Mouse (Mus musculus): ENCODE measurements around the gene Aars.

Aars gene

DNA sequence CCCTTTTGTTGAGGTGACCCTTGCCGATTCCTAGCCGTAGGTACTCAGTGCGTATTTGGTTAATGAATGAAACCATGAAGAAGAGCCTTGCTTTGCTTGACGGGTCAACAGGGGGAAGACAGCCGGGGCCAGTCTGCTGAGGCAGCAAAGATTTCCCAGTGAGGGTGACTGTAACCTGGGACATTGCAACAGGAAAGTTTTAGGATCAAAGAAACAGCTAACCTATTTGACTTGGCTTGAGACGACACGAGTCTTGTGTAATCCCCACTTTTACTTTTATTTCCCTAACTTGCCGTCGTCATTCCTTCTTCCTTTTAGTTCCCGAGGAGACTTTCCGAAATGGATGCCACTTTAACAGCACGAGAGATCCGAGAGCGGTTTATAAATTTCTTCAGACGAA, 3.6 kb downstream of the Aars start:
- DNase-seq (ENCODE audit: low read depth, low spot score): no peak
- peaks cover 7% of the 10 kb centered on the region for H3K36me3 ChIP-seq (ENCODE audit: control insufficient read depth, insufficient read depth, low read length, poor library complexity, severe bottlenecking)
- no peaks in the 10 kb centered on the region for H3K27me3 ChIP-seq (ENCODE audit: control insufficient read depth, insufficient read depth, low read length, poor library complexity, severe bottlenecking)

DNA sequence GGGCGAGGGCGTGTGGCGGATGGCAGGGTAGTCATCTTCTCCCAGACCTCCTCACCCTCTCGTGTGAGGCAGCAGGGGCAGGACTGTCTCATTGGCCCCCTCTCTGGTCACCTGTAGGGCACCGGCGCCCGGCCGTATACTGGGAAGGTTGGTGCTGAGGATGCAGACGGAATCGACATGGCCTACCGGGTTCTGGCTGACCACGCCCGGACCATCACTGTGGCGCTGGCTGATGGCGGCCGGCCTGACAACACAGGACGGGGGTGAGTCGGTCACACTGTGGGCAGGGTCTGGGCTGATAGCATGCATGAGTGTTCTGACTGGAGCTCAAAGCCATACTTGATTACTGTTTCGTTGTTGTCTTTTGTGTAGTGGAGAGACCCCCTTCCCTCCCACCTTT, 9.6 kb downstream of the Aars start:
- Histone ChIP-seq H3K36me3 (ENCODE audit: control insufficient read depth, insufficient read depth, low read length, poor library complexity, severe bottlenecking) (peaks cover 21% of the 10 kb centered on the region), H3K27me3 (ENCODE audit: control insufficient read depth, insufficient read depth, low read length, poor library complexity, severe bottlenecking) (no peaks in the 10 kb centered on the region)
- no peak for DNase-seq (ENCODE audit: low read depth, low spot score)

DNA sequence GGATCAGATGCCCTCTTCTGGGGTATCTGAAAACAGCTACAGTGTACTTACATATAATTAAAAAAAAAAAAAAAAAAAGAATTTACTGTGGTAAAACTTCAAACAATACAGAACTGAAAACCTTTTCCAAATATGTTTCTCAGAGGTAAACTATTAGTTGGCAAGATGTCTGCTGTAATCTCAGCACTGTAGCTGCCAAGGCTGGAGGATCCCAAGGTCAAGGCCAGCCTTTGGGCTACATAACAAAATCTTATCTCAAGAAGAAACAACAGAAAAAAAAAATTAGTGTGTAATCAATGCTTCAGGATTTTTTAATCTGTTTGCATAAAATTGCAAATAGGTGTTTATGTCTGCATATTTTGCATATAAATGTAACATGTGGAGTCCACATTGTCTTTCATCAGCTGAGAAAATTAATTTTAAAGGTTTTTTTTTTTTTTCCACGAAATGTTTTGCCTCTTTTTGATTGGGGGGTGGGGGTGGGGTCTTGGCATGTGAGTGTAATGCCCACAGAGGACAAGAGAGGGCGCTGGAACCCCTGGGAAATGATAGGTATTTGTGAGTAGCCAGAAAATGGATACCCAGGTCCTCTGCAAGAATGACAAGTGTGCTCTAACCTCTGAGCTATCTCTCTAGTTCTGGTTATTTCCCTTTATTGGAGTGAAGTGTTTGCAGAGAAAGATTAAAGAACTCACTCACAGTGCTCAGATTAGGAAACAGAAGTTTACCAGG, 11.2 kb downstream of the Aars start:
- no peaks in the 10 kb centered on the region for H3K27me3 ChIP-seq (ENCODE audit: control insufficient read depth, insufficient read depth, low read length, poor library complexity, severe bottlenecking)
- DNase-seq (ENCODE audit: low read depth, low spot score): no peak
- H3K36me3 ChIP-seq (ENCODE audit: control insufficient read depth, insufficient read depth, low read length, poor library complexity, severe bottlenecking): peaks cover 26% of the 10 kb centered on the region

DNA sequence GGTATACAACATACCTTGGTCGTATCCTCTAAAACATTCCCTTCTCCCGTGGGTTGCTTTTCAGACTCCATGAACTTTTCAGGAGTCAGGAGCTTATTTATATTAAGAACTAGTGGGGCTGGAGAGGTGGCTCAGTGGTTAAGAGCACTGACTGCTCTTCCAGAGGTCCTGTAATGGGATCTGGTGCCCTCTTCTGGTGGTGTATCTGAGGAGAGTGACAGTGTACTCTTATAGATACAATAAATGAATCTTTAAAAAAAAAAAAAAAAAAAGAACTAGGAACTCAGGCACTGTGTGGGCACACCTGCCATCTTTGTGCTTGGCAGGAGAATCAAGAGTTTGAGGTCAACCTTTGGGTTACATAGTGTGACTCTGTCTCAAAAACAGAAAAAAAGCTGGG, 15.8 kb downstream of the Aars start:
- H3K36me3 ChIP-seq (ENCODE audit: control insufficient read depth, insufficient read depth, low read length, poor library complexity, severe bottlenecking): peaks cover 17% of the 10 kb centered on the region; the same call in 1 of the 2 replicates
- DNase-seq (ENCODE audit: low read depth, low spot score): peak; percentile 51
- H3K27me3 ChIP-seq (ENCODE audit: control insufficient read depth, insufficient read depth, low read length, poor library complexity, severe bottlenecking): no peaks in the 10 kb centered on the region

DNA sequence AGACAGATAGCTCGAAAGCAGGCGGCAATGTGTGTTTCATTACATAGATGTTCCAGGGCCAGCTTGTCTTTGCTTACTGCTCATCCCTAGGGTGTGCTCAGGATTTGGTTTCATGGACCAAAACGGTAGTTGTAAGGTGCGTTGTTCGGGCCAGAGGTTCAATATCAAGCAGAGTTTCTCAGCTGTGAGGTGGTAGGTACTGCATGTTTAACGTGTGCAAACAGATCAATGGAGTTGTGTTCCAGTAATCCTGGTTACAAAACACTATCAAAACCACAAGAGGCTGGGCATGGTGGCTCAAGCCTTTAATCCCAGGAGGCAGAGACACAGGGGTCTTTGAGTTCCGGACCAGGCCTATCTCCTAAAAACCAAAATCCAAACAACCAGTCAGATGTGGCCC, 16.2 kb downstream of the Aars start:
- DNase-seq (ENCODE audit: low read depth, low spot score): no peak
- Histone ChIP-seq H3K36me3 (ENCODE audit: control insufficient read depth, insufficient read depth, low read length, poor library complexity, severe bottlenecking) (peaks cover 15% of the 10 kb centered on the region; the same call in 1 of the 2 replicates), H3K27me3 (ENCODE audit: control insufficient read depth, insufficient read depth, low read length, poor library complexity, severe bottlenecking) (no peaks in the 10 kb centered on the region)

DNA sequence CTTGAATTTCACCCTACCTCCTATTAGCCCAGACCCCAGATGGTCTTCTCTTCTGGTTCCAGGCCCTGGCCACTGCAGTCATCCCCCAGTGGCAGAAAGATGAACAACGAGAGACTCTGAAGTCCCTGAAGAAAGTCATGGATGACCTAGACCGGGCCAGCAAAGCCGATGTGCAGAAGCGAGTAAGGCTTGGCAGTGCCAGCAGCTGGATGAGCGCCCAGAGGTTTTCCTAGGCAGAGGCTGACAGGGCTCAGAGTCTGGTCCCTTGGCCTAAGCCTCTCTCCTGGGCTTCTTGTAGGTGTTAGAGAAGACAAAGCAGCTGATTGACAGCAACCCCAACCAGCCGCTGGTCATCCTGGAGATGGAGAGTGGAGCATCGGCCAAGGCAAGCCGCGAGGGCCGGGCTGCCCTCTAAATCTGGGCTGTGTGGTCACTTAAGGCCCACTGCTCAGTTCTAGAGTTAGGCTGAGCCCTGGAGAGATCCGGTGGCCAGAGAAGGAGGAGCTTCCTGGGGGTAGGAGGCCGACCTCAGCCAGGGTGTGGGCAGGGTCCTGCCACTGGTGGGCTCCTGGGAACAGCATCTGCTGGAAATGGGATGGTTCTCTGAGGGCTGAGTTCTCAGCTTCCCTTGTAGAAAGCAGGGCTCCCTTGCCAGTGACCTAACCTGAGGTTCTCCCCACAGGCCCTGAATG, 21.0 kb downstream of the Aars start:
- Histone ChIP-seq H3K27me3 (ENCODE audit: control insufficient read depth, insufficient read depth, low read length, poor library complexity, severe bottlenecking) (no peaks in the 10 kb centered on the region), H3K36me3 (ENCODE audit: control insufficient read depth, insufficient read depth, low read length, poor library complexity, severe bottlenecking) (peaks cover 5% of the 10 kb centered on the region; the same call in 1 of the 2 replicates)
- no peak for DNase-seq (ENCODE audit: low read depth, low spot score)

DNA sequence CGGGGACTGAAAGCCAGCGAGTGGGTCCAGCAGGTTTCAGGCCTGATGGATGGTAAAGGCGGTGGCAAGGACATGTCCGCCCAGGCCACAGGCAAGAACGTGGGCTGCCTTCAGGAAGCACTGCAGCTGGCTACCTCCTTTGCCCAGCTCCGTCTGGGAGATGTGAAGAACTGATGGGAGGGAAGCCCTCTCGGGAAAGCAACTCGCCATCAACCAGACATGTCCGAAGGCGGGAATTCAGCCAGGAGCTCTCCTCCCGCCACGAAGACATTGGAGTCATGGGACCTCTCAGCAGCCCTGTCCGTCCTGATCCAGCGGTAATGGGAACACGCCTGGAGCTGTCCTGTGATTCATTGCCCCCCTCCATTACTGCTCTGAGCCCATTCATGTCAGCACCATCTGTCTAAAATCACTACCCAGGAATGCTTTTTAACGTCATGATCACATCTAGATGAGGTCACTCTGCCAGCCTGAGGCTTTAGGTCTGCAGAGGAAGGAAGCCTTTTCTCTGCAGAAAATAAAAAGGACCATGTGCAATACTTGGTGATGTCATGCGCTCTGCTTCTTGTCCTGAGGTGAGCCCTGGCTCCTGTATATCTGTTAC, 22.2 kb downstream of the Aars start:
- DNase-seq (ENCODE audit: low read depth, low spot score): no peak
- Histone ChIP-seq H3K36me3 (ENCODE audit: control insufficient read depth, insufficient read depth, low read length, poor library complexity, severe bottlenecking) (peaks cover 3% of the 10 kb centered on the region; the same call in 1 of the 2 replicates), H3K27me3 (ENCODE audit: control insufficient read depth, insufficient read depth, low read length, poor library complexity, severe bottlenecking) (no peaks in the 10 kb centered on the region)

DNA sequence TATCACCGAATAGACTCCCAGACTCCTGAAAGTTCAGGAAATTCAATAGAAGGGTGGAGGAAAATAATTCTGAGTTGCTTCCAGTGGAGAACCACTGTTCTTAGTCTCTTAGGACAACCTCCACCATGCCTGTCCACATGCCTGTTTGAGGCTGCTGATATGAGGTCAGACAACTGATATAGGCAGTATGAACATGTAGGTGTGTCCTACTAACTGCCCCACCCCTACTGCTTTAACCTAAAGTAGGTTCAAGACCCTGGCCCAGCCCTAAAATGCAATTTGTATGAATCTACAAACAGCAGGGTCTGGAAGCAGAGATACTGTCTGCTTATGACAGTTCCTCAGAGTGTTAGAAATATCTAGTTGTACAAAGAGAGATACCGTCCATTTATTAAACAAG, 22.7 kb downstream of the Aars start:
- Histone ChIP-seq H3K36me3 (ENCODE audit: control insufficient read depth, insufficient read depth, low read length, poor library complexity, severe bottlenecking) (no peaks in the 10 kb centered on the region; the same call in 1 of the 2 replicates), H3K27me3 (ENCODE audit: control insufficient read depth, insufficient read depth, low read length, poor library complexity, severe bottlenecking) (no peaks in the 10 kb centered on the region)
- no peak for DNase-seq (ENCODE audit: low read depth, low spot score)

DNA sequence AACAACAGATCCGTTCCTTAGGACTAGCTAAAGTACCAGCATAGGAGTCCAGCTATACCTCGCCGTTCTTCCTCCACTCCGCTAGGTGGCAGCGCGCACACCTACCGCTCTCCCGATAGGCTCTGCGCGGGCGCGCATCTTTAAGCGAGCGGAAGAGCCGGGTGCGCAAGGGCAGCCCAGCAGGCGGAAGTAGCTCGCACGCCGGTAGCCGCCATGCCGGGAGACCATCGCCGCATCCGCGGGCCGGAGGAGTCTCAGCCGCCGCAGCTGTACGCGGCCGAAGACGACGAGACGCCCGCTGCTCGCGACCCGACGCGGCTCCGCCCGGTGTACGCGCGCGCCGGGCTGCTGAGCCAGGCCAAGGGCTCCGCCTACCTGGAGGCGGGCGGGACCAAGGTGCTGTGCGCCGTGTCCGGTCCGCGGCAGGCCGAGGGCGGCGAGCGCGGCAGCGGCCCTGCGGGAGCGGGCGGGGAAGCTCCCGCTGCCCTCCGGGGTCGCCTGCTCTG, 23.3 kb downstream of the Aars start, which contains the start of gene Exosc6:
TSS of gene Exosc6 (plus strand) at position 182 of the 506 bp plus-strand sequence.
- Histone ChIP-seq H3K27me3 (ENCODE audit: control insufficient read depth, insufficient read depth, low read length, poor library complexity, severe bottlenecking) (no peaks in the 10 kb centered on the region), H3K36me3 (ENCODE audit: control insufficient read depth, insufficient read depth, low read length, poor library complexity, severe bottlenecking) (no peaks in the 10 kb centered on the region; the same call in 1 of the 2 replicates)
- DNase-seq (ENCODE audit: low read depth, low spot score): peak; percentile 96

DNA sequence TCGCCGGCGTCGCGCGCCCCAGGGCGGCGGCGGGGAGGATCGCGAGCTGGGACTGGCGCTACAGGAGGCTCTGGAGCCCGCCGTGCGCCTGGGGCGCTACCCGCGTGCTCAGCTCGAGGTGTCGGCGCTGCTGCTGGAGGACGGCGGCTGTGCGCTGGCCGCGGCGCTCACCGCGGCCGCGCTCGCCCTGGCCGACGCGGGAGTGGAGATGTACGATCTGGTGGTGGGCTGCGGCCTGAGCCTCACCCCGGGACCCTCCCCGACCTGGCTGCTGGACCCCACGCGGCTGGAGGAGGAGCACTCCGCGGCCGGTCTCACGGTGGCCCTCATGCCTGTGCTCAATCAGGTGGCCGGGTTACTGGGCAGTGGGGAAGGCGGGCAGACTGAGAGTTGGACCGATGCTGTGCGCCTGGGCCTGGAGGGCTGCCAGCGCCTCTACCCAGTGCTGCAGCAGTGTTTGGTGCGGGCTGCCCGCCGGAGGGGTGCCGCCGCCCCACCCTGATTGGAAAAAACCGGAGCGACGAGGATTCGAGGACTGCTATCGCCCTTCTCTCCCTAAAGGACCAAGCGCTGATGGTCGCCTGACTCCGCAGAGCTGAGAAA, 23.8 kb downstream of the Aars start:
- no peak for DNase-seq (ENCODE audit: low read depth, low spot score)
- Histone ChIP-seq H3K27me3 (ENCODE audit: control insufficient read depth, insufficient read depth, low read length, poor library complexity, severe bottlenecking) (no peaks in the 10 kb centered on the region), H3K36me3 (ENCODE audit: control insufficient read depth, insufficient read depth, low read length, poor library complexity, severe bottlenecking) (no peaks in the 10 kb centered on the region; the same call in 1 of the 2 replicates)

DNA sequence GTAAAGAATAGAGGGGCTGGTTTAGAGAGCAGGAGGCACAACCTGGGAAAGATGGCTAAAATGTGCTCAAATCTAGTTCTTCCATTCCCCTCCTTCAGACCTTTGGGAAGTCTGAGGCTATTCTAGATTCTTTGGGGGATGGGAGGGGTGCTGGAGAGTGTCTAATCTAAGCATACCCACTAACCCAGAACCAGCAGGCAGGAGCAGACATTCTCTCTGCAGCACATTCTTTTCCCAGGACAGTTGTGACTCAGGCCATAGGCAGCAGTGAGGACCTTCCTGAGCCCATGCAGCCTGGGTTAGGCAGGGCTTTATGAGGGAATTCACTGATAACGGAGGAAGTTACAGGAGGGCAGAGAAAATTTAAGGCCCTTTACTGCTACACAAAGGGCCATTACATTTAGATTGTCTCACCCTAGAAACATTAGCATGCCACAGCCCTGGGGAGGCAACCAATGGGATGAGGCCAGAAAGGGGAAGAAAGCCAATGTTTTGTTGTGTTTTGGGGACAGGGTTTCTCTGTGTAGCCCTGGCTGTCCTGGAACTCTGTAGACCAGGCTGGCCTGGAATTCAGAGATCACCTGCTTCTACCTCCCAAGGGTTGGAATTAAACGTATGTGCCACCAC, 26.1 kb downstream of the Aars start:
- H3K36me3 ChIP-seq (ENCODE audit: control insufficient read depth, insufficient read depth, low read length, poor library complexity, severe bottlenecking): no peaks in the 10 kb centered on the region; the same call in 1 of the 2 replicates
- H3K27me3 ChIP-seq (ENCODE audit: control insufficient read depth, insufficient read depth, low read length, poor library complexity, severe bottlenecking): no peaks in the 10 kb centered on the region
- no peak for DNase-seq (ENCODE audit: low read depth, low spot score)

DNA sequence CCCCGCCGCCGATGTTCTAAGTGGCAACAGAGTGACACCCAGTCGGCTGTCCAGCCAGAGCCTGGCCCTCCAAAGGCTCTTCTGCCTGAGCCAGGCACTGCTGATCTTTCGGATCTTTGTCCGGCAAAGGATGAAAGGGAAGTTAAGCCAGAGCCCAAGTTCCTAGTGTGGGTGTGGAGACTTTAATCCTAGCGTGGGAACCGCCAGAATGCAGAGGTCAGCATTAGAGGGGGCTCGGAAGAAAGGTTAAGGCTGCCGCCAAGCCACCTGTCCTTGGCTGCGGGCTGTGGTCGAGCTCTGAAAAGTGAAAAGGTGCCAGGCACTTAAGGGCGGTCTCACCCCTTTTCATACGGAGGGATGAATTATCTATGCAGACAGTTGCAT, 28.7 kb downstream of the Aars start:
- H3K36me3 ChIP-seq (ENCODE audit: control insufficient read depth, insufficient read depth, low read length, poor library complexity, severe bottlenecking): no peaks in the 10 kb centered on the region
- no peak for DNase-seq (ENCODE audit: low read depth, low spot score)
- H3K27me3 ChIP-seq (ENCODE audit: control insufficient read depth, insufficient read depth, low read length, poor library complexity, severe bottlenecking): no peaks in the 10 kb centered on the region

DNA sequence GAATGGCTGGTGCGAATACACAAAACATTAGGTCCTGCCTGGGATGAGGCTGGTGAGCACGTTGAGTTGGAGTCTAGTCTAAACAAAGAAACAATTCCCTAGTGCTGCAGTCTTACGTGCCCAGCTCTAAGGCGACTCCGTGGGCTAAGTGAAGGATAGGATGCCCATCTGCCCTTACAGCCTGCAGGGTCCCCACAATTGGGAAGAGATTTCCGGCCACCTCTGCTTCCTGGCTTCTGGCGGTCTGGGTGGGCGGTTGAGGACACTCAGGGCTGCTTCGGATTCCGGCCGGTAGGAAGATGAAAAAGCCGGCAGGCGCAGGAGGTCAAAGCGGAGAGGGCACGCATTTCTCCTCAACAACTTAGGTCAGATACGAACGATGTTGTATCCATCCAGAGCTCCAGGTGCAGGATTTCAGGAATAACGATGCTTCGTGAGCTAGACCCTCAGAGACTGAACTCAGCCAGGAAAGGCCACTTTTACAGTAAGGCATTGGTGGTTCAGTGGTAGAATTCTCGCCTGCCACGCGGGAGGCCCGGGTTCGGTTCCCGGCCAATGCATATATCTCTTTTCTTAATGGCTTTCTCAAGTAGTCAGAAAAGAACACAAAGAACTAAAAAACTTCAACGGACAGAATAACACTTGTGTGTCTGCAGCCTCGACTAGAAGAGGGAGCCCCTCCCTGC, 29.3 kb downstream of the Aars start:
- peak; percentile 89 for DNase-seq (ENCODE audit: low read depth, low spot score)
- Histone ChIP-seq H3K27me3 (ENCODE audit: control insufficient read depth, insufficient read depth, low read length, poor library complexity, severe bottlenecking) (no peaks in the 10 kb centered on the region), H3K36me3 (ENCODE audit: control insufficient read depth, insufficient read depth, low read length, poor library complexity, severe bottlenecking) (no peaks in the 10 kb centered on the region)

DNA sequence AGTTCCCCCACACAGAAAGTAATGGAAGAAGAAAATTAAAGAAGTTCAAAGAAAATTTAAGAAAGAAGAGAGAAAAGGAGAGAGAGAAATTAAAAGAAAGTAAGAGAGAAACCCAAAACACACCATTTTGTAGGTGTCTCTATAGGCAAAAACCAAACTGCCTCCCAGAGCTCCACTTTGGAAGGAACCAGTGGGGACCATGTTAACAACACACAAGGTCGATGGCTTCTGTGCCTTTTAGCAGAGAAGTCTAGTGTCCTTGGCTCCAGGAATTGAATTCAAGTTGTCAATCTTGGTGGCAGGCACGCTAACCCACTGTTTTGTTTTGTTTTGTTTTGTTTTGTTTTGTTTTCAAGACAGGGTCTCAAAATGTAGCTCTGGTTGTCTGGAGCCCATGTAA, 29.9 kb downstream of the Aars start:
- DNase-seq (ENCODE audit: low read depth, low spot score): no peak

More for the DNA sequence above, 29.9 kb downstream of the Aars start:
- Histone ChIP-seq H3K36me3 (ENCODE audit: control insufficient read depth, insufficient read depth, low read length, poor library complexity, severe bottlenecking) (no peaks in the 10 kb centered on the region), H3K27me3 (ENCODE audit: control insufficient read depth, insufficient read depth, low read length, poor library complexity, severe bottlenecking) (no peaks in the 10 kb centered on the region)
